Mouse (Mus musculus): ENCODE measurements around the gene Hist1h3e.

GRCm38 (mm10) chr13:23609844-23610243 is 47.7 kb upstream of the Hist1h3e start:
- TF ChIP-seq GATA1 (IDR thresholded peaks at IDR 0.05; ENCODE audit: low read length) (no peak), TAL1 (IDR thresholded peaks at IDR 0.05; ENCODE audit: low read length) (no peak)
